Comparison of ENCODE assay signal across 10 mouse cellular contexts in the genomic region with DNA sequence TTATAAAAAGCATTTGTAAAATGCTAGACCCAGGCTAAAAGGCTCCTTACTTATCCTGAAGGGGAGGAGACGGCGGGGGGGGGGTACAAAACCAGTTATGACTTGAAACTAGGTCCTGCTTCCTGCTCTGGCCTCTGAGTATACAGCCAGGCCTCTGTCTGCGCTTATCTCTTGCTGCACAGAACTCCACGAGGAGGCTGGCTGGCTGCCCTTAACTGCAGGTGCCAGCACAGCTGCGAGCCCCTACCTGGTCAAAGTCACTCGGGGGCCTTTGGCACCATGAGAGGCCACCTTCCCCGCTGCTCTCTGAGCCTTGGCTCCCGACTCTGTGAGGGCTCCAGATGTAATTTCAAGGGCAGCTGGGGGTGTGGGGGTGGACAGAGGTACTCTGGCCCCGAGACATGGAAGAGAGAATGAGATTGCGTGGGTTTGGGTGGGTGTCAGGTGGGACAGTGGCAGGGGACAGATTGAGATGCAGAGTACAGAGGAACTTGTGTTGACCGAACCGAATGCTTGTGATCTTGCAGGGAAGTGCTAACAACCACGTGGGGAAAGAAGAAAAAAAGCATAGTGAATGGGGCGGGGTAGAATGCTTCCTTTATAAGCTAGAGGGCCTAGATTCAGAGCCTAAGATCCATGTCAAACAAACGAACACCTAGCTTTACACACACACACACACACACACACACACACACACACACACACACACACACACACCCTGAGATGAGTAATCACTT. TPM values are rescaled to one million over a fixed set of nuclear protein-coding genes. Genes with fewer than 3 reads are reported as not detected.
A peak's percentile ranks its signal among the peaks of the same experiment; 100 is the strongest.
DNase-seq lines count a peak whose midpoint lies in the region; ATAC-seq and TF ChIP-seq lines count a peak whose summit lies in the region.
"Had no signal": no experiment of that assay in that cellular context is flagged by ENCODE, and none has a peak within 500 bp of the region (broad histone marks: within the 10 kb centered on the region; RNA-seq: fewer than 3 reads in every experiment).

No protein-coding gene starts in this region.

- TF ChIP-seq CTCF in gastrocnemius, adult 2 months (IDR thresholded peaks at IDR 0.05), result no peak
- no peak for TF ChIP-seq CTCF in intestine, postnatal 0 days (IDR thresholded peaks at IDR 0.05; ENCODE audit: low read depth)

- no peaks in the 10 kb centered on the region for H3K9me3 ChIP-seq in erythroblast, embryonic 14.5 days (ENCODE audit: control insufficient read depth, low read length)
- H3K9me3 ChIP-seq in intestine, postnatal 0 days (ENCODE audit: control insufficient read depth), result no peaks in the 10 kb centered on the region
- H3K9me3 ChIP-seq: midbrain, embryonic 10.5 days had no signal

- H3K4me1 ChIP-seq in erythroblast, embryonic 14.5 days (ENCODE audit: control insufficient read depth), result peaks cover 59% of the 10 kb centered on the region
- no peaks in the 10 kb centered on the region; the same call in 1 of the 2 replicates for H3K4me1 ChIP-seq in intestine, postnatal 0 days (replicated peaks; ENCODE audit: control insufficient read depth, insufficient read depth, low read length)

- H3K27ac ChIP-seq in gastrocnemius, adult 2 months, result peak overlapping the region; percentile 46; the same call in 1 of the 2 replicates
- peak overlapping the region; percentile 90 for H3K27ac ChIP-seq in intestine, postnatal 0 days (ENCODE audit: low read depth, low read length)
- H3K27ac ChIP-seq: midbrain, embryonic 10.5 days had no signal

- H3K4me2 ChIP-seq in intestine, postnatal 0 days (replicated peaks; ENCODE audit: low read depth), result peak overlapping the region; percentile 54

- H3K36me3 ChIP-seq in erythroblast, embryonic 14.5 days (ENCODE audit: control insufficient read depth), result peaks cover 87% of the 10 kb centered on the region
- H3K36me3 ChIP-seq in intestine, postnatal 0 days (ENCODE audit: control insufficient read depth, insufficient read depth), result peaks cover 17% of the 10 kb centered on the region
- H3K36me3 ChIP-seq: midbrain, embryonic 10.5 days had no signal

- no peak overlapping the region for H3K9ac ChIP-seq in intestine, postnatal 0 days (ENCODE audit: low read depth, low read length)

- intact Hi-C loops in gastrocnemius, adult 2 months (cut with DNase I), result loop anchor here (5.0 kb wide), 2 partner anchors 256 to 346 kb away; no protein-coding TSS in a partner anchor

- ATAC-seq in intestine, postnatal 0 days, result peak; percentile 97
- ATAC-seq in megakaryocyte progenitor cell, adult 5-6 weeks (replicated peaks; ENCODE audit: poor library complexity), result peak; percentile 61

- WGBS in intestine, postnatal 0 days, result 31% methylated on average over 15 of the region's 15 CpGs

- no peak for DNase-seq in gastrocnemius, adult 2 months
- no peak for DNase-seq in gastrocnemius, postnatal 25 days
- DNase-seq in embryo, embryonic 10.5 days (ENCODE audit: low spot score), result no peak
- DNase-seq in right cerebral cortex, postnatal 14 days, result no peak
- no peak for DNase-seq in neural tube, embryonic 10.5 days (ENCODE audit: extremely low spot score, low spot score)
- DNase-seq: gastrocnemius, postnatal 10 days had no signal

- no peaks in the 10 kb centered on the region for H3K27me3 ChIP-seq in erythroblast, embryonic 14.5 days (ENCODE audit: control insufficient read depth)
- H3K27me3 ChIP-seq in intestine, postnatal 0 days (replicated peaks; ENCODE audit: control insufficient read depth, insufficient read depth, low read length), result no peaks in the 10 kb centered on the region

- no peak overlapping the region for H3K4me3 ChIP-seq in gastrocnemius, adult 2 months
- peak overlapping the region; percentile 56 for H3K4me3 ChIP-seq in erythroblast, embryonic 14.5 days (replicated peaks)
- H3K4me3 ChIP-seq in intestine, postnatal 0 days (ENCODE audit: low read depth, low read length), result peak overlapping the region; percentile 2; the same call in 1 of the 2 replicates
- H3K4me3 ChIP-seq: midbrain, embryonic 10.5 days had no signal

RNA-seq across cellular contexts. Expression of gene Wipi1, which starts 24.0 kb away (rescaled TPM):
- 10 to 100 TPM; 53.0 to 60.8 TPM for total RNA-seq in gastrocnemius, adult 2 months (2021)
- total RNA-seq in gastrocnemius, postnatal 25 days (2021), result 10 to 100 TPM; 59.7 to 64.9 TPM
- 11.4 and 12.1 TPM in 2 replicates for polyA plus RNA-seq in erythroblast, embryonic 14.5 days (2012)
- polyA plus RNA-seq in intestine, postnatal 0 days (2015; fragmentation: Nextera tagmentation; extraction: Ambion mirVana), result 28.2 and 30.4 TPM in 2 replicates
- 7.4 and 8.8 TPM in 2 replicates for total RNA-seq in megakaryocyte progenitor cell, adult 5-6 weeks (2015)
- 6.4 and 6.9 TPM in 2 replicates for total RNA-seq in megakaryocyte progenitor cell, adult 5-6 weeks (2017)

Comparison
In these comparisons a context has a peak if more than half of its experiments do, and no peak if none do; other contexts are left out.
1. RNA of gene Wipi1, which starts 24.0 kb away (total RNA-seq): 59.7 to 64.9 TPM in gastrocnemius, postnatal 25 days and 53.0 to 60.8 TPM in gastrocnemius, adult 2 months; 6.4 to 8.8 TPM in megakaryocyte progenitor cell, adult 5-6 weeks; every median in the first group is over 4 times any median in the second.